Mouse (Mus musculus): ENCODE measurements around the gene E130309D02Rik. TPM values are rescaled to one million over a fixed set of nuclear protein-coding genes. Genes with fewer than 3 reads are reported as not detected.
A peak's percentile ranks its signal among the peaks of the same experiment; 100 is the strongest.

Gene E130309D02Rik
- polyA plus RNA-seq, 1 experiment from 2014 or later = 43.4 TPM

DNA sequence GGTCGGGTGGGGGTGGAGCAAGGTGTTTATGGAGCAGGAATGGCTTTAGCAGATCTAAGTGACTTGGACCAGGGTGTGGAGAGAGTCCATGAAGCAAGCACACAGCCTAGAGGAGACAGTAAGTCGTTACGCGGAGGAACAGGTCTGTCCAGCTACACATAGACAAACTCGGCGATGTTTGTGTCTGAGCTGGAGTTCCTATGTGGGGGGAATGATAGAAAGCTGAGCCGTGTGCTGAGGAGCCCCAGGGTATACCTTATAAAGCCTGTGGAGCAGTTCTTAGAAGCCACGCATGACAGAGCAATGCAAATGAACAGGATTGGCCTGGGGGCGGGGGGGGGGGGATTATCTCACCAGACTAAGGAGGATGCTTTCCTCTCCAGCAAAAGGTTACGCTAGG is 35.9 kb downstream of the E130309D02Rik start:
- H3K4me1 ChIP-seq (replicated peaks) = no peaks in the 10 kb centered on the region
- H3K9me3 ChIP-seq = no peaks in the 10 kb centered on the region
- H3K4me2 ChIP-seq (replicated peaks) = no peak overlapping the region
- H3K27me3 ChIP-seq = peaks cover 16% of the 10 kb centered on the region
- H3K36me3 ChIP-seq = no peaks in the 10 kb centered on the region
- H3K27ac ChIP-seq = no peak overlapping the region
- ATAC-seq = no peak
- no peak overlapping the region for H3K4me3 ChIP-seq (replicated peaks)
- no peak overlapping the region for H3K9ac ChIP-seq (replicated peaks)
- 32% methylated on average over 10 of the region's 10 CpGs for WGBS

DNA sequence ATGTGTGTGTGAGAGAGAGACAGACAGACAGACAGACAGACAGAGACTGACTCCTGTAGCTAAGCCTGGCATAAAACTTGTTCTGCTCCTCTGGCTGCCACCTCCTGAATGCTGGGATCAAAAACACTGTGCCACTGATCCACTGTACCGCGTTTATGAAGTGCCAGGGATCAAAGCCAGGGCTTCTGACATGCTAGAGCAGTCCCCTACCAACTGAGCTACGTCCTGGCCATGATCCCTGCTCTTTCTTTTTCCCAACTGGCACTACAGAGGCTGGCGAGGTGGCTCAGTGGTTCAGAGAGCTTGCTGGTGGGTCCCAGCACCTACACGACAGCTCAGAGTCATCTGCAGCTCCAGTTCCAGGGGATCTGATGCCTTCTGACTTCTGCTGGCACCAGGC is 39.4 kb downstream of the E130309D02Rik start:
- peaks cover 5% of the 10 kb centered on the region for H3K4me1 ChIP-seq (replicated peaks)
- no peak overlapping the region for H3K9ac ChIP-seq (replicated peaks)
- peaks cover 14% of the 10 kb centered on the region for H3K27me3 ChIP-seq
- H3K4me2 ChIP-seq (replicated peaks) = no peak overlapping the region
- H3K27ac ChIP-seq = no peak overlapping the region
- ATAC-seq = no peak
- no peak overlapping the region for H3K4me3 ChIP-seq (replicated peaks)
- no peaks in the 10 kb centered on the region for H3K36me3 ChIP-seq
- H3K9me3 ChIP-seq = no peaks in the 10 kb centered on the region
- 61% methylated on average over 5 of the region's 5 CpGs for WGBS

DNA sequence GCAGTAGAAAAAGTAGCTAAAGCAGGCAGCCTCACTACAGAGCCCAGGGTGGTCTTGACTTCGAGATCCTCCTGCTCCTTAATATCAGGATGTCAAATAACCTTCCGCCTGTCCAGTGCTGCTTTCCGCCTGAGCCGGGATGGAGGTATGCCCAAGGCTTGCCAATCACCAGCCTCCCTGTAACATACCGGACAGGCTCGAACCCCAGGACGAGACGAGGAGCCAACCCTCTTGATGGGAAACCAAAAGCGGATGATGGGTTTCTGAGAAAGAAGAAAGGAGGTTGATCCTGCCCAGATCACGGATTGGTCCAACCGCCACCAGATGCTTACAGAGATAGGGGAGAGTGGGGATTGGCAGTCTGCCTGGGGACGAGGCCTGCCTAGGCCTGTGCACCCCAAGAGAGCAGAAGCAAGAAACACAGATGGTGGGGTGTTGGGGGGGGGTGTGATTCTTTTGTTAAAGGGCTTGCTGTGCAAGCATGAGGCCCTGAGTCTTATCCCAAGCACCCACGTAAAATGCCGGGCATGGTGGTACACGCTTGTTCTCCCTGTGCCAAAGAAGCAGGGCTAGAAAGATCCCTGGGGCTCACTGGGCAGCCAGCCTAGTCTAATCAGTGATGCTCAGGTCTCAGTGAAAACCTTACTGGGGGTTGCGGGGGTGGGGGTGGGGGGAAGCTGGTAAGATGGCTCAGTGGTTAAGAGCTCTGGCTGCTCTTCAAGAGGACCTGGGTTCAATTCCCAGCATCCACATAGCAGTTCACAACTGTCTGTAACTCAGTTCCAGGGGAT is 42.4 kb downstream of the E130309D02Rik start:
- no peak overlapping the region for H3K9ac ChIP-seq (replicated peaks)
- H3K36me3 ChIP-seq = no peaks in the 10 kb centered on the region
- H3K4me2 ChIP-seq (replicated peaks) = no peak overlapping the region
- ATAC-seq = no peak
- H3K4me3 ChIP-seq (replicated peaks) = no peak overlapping the region
- H3K9me3 ChIP-seq = no peaks in the 10 kb centered on the region
- H3K27ac ChIP-seq = no peak overlapping the region
- peaks cover 9% of the 10 kb centered on the region; the same call in 1 of the 2 replicates for H3K27me3 ChIP-seq
- peaks cover 24% of the 10 kb centered on the region for H3K4me1 ChIP-seq (replicated peaks)
- 90% methylated on average over 16 of the region's 16 CpGs for WGBS

DNA sequence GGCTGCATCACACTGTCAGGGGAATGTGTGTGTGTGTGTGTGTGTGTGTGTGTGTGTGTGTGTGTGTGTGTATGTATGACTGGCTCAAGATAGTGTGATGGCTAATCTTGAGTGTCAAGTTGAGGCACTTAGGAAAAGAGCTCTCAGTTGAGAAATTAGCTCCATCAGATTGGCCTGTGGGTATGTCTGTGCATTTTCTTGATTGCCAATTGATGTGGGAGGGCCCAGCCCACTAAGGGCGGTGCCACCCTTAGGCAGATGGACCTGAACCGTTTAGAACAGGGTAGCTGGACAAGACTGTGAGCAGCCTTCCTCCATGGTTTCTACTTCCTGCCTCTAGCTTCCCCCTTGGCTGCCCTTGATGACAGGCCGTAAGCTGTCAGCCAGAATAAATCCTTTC is 43.1 kb downstream of the E130309D02Rik start:
- no peaks in the 10 kb centered on the region for H3K9me3 ChIP-seq
- no peak overlapping the region for H3K4me3 ChIP-seq (replicated peaks)
- no peak overlapping the region for H3K9ac ChIP-seq (replicated peaks)
- no peak overlapping the region for H3K4me2 ChIP-seq (replicated peaks)
- no peak for ATAC-seq
- no peaks in the 10 kb centered on the region for H3K36me3 ChIP-seq
- no peak overlapping the region for H3K27ac ChIP-seq
- WGBS = 84% methylated on average over 3 of the region's 3 CpGs
- H3K4me1 ChIP-seq (replicated peaks) = peaks cover 28% of the 10 kb centered on the region
- peaks cover 9% of the 10 kb centered on the region; the same call in 1 of the 2 replicates for H3K27me3 ChIP-seq

DNA sequence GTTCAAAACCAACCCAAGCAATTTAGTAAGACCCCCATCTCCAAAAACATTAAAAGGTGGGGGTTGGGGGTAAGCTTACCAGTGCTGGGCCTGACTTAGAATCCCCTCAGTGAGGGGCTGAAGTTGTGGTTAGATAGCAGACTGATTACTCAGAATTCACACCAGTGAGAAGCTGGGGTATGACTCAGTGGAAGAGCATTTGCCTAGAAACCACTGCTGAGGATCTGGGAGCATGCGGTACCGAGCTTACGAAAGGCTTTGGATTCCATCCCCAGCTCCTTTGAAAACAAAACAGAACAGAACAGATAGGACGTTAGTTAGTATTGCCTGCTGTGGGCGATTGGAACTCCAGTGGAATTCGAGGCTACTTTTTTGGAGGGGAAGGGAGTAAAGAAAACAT is 43.5 kb downstream of the E130309D02Rik start:
- no peak for ATAC-seq
- no peak overlapping the region for H3K9ac ChIP-seq (replicated peaks)
- H3K4me2 ChIP-seq (replicated peaks) = no peak overlapping the region
- H3K4me3 ChIP-seq (replicated peaks) = no peak overlapping the region
- H3K9me3 ChIP-seq = no peaks in the 10 kb centered on the region
- H3K27ac ChIP-seq = no peak overlapping the region
- H3K36me3 ChIP-seq = no peaks in the 10 kb centered on the region
- peaks cover 9% of the 10 kb centered on the region; the same call in 1 of the 2 replicates for H3K27me3 ChIP-seq
- peaks cover 32% of the 10 kb centered on the region for H3K4me1 ChIP-seq (replicated peaks)
- WGBS = 93% methylated on average over 6 of the region's 6 CpGs

DNA sequence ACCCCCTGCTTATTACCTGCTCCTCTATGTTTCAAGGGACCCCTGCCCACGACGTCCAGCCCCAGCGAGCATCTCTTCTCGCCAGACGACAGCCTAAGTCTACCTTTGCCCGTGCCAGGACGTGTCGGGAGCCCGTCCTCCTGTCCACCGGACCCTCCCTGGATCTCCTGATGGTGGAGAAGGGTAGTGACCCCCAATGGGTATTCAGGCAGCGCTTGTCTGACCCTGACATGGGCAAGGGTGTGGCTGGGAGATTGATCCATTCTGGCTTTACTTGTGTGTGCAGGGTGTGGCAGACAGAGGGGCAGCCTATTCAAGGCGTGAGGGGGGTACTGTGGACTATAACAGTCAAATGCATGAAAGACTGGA is 45.0 kb downstream of the E130309D02Rik start:
- H3K4me2 ChIP-seq (replicated peaks) = peak overlapping the region; percentile 72
- H3K9ac ChIP-seq (replicated peaks) = peak overlapping the region; percentile 97
- 0 out of 2 replicates have a peak, but pooled peaks cover 6% of the 10 kb centered on the region for H3K27me3 ChIP-seq
- no peak; the same call in 1 of the 2 replicates for ATAC-seq
- H3K4me3 ChIP-seq (replicated peaks) = peak overlapping the region; percentile 89
- H3K9me3 ChIP-seq = no peaks in the 10 kb centered on the region
- no peaks in the 10 kb centered on the region for H3K36me3 ChIP-seq
- H3K4me1 ChIP-seq (replicated peaks) = peaks cover 34% of the 10 kb centered on the region
- 3% methylated on average over 12 of the region's 12 CpGs for WGBS
- H3K27ac ChIP-seq = peak overlapping the region; percentile 85

DNA sequence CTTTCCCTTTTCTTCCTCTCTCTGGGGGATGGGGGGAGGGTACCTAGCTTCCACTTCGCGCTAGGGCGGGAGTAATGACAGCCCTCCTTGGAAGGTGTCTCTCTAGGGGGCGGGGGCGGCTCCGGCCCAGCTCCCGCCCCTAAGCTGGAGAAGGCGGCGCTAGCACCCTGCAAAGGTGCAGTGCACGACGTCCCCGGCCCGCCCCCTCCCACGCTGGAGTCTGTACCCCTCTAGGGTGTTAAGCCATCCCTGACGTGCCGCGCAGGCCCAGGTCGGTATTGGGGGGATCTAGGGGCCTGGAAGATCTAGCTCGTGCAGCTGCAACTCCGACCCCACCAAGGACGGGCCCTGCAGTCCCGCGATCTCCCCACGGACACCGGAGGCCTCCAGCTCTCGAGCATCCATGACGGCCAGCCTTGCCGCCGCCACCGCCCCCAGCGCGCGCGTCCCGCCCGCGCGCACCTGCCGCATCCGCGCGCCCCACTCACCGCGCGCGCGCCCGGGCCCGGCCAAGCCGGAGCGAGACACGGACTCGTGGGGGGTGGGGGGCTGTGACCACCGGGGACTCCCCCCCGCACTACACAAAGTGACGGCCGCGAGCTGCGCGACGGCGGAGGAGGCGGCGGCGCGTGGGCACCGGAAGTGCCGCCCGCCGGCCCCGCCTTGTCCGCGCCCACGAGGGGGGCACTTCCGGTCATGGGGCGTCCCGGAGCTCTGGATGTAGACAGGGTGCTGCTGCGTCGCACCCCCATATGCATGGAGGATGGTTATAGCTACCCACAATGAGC is 45.6 kb downstream of the E130309D02Rik start, which contains the start of gene Zfp316:
Zfp316 (minus strand) TSS at position 660 of the 788 bp plus-strand sequence.
- H3K4me1 ChIP-seq (replicated peaks) = peaks cover 34% of the 10 kb centered on the region
- H3K27me3 ChIP-seq = 0 out of 2 replicates have a peak, but pooled peaks cover 3% of the 10 kb centered on the region
- under 1% methylated on average over 51 of the region's 79 CpGs for WGBS
- H3K4me2 ChIP-seq (replicated peaks) = peak within 1 kb of the TSS; percentile 72
- H3K4me3 ChIP-seq (replicated peaks) = peak within 1 kb of the TSS; percentile 89
- peaks cover 3% of the 10 kb centered on the region for H3K36me3 ChIP-seq
- ATAC-seq = peak; percentile 90
- peak within 1 kb of the TSS; percentile 97 for H3K9ac ChIP-seq (replicated peaks)
- peak within 1 kb of the TSS; percentile 85 for H3K27ac ChIP-seq
- no peaks in the 10 kb centered on the region for H3K9me3 ChIP-seq

DNA sequence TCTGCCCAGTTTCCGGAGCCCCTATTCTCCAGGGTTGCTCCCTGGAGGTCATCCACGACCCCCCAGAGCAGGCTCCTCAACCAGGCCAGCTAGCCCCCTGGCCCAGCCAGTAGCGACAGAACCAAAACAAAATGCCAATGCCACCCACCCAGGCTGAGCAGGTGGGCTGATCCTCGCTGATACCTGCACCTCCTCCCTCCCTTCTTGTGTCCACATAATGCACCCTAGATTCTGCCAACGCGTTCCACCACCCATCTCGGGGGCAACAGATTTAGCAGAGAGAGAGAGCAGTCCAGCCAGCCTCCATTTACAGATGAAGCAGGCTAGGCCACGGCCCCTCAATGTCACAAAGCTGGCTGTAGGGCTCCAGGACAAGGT is 46.2 kb downstream of the E130309D02Rik start:
- H3K36me3 ChIP-seq = peaks cover 9% of the 10 kb centered on the region
- H3K9ac ChIP-seq (replicated peaks) = peak overlapping the region; percentile 97
- ATAC-seq = peak; percentile 28
- peak overlapping the region; percentile 89 for H3K4me3 ChIP-seq (replicated peaks)
- peaks cover 34% of the 10 kb centered on the region for H3K4me1 ChIP-seq (replicated peaks)
- 26% methylated on average over 8 of the region's 8 CpGs for WGBS
- H3K27me3 ChIP-seq = no peaks in the 10 kb centered on the region
- H3K27ac ChIP-seq = peak overlapping the region; percentile 85
- H3K4me2 ChIP-seq (replicated peaks) = peak overlapping the region; percentile 72
- H3K9me3 ChIP-seq = no peaks in the 10 kb centered on the region

DNA sequence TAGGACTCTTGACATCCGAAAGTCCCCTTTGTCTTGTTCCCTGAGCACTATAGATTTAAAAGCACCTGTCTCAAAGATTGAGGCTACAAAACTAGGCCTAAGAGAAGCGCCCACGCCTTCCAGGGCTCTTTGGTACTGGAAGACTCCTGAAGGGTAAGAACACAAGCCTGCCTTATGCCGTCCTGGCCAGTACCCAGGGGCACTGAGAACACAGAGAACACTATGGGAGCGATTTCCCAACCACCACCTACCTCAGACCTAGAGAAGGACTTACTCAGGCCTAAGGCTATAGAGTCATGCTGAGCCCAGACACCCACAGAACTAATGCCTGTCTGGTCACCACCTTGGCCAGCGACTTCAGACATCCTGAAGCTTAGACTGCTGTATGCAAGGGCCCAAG is 48.4 kb downstream of the E130309D02Rik start:
- Histone ChIP-seq H3K4me1 (replicated peaks) (peaks cover 34% of the 10 kb centered on the region), H3K9ac (replicated peaks) (no peak overlapping the region), H3K9me3 (no peaks in the 10 kb centered on the region), H3K27ac (no peak overlapping the region), H3K27me3 (no peaks in the 10 kb centered on the region), H3K4me3 (replicated peaks) (no peak overlapping the region), H3K36me3 (peaks cover 30% of the 10 kb centered on the region), H3K4me2 (replicated peaks) (no peak overlapping the region)
- 89% methylated on average over 6 of the region's 6 CpGs for WGBS
- no peak for ATAC-seq

DNA sequence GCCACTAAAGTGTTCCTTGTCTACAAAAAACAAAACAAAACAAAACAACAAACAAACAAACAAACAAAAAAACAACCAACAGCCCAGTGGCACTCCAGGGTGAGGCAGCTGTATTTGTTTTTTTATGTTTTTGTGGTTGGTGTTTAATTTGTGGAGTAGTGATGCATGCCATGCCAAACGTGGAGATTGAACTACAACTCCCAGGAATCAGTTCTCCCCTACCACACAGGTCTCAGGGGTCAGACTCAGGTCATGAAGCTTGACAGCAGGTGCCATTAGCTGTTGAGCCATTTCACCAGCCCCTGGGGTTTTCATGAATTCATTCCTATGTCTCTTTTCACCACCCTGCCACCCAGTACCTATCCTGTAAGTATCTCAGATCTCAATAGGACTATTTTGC is 49.8 kb downstream of the E130309D02Rik start:
- H3K9me3 ChIP-seq = no peaks in the 10 kb centered on the region

DNA sequence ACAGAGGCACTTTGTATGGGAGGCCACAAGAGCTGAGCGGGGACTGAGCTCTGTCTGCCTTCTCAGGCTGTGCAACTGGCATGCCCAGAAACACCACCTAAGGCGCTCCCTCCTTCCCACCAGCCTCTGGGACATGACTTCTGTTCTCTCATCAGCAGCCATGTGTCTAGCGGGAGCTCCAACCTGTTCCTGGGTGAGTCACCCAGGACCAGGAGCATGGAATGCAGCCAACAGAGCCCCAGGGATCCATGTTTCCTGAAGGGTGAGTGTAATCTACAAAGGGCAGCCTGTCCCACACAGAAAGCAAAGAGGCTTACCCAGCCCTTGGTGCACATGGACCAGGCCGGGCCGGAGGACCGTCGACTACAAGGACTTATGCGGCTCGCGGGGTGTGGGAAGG is 50.5 kb downstream of the E130309D02Rik start:
- Histone ChIP-seq H3K4me3 (replicated peaks) (no peak overlapping the region), H3K9ac (replicated peaks) (no peak overlapping the region), H3K27me3 (no peaks in the 10 kb centered on the region), H3K36me3 (peaks cover 50% of the 10 kb centered on the region), H3K9me3 (no peaks in the 10 kb centered on the region), H3K4me2 (replicated peaks) (no peak overlapping the region), H3K27ac (no peak overlapping the region), H3K4me1 (replicated peaks) (peaks cover 23% of the 10 kb centered on the region)
- ATAC-seq = no peak
- WGBS = 95% methylated on average over 10 of the region's 10 CpGs

More for the DNA sequence above, 49.8 kb downstream of the E130309D02Rik start:
- Histone ChIP-seq H3K27ac (no peak overlapping the region), H3K4me2 (replicated peaks) (no peak overlapping the region), H3K27me3 (no peaks in the 10 kb centered on the region), H3K4me3 (replicated peaks) (no peak overlapping the region), H3K9ac (replicated peaks) (no peak overlapping the region), H3K36me3 (peaks cover 43% of the 10 kb centered on the region), H3K4me1 (replicated peaks) (peaks cover 25% of the 10 kb centered on the region)
- 52% methylated on average over 1 of the region's 1 CpGs for WGBS
- ATAC-seq = no peak

DNA sequence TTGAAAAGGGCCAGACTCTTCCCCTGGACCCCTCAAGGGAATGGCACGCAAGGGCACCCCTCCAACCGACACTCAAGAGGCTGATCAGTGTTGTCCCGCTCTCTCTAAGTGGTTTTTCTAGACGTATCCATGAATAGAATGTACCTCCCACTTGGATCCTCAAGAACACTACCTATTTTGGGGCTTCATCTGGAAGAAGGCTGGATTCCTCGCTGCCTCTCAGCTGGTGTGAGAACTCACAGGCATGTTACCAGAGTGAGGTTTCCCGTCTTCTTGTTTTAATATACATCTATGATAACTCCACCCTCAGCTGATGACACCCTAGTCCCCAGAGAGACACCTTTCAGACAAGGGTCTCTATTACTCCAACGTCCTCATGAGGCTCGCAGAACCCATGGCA is 53.5 kb downstream of the E130309D02Rik start:
- Histone ChIP-seq H3K4me2 (replicated peaks) (no peak overlapping the region), H3K9ac (replicated peaks) (no peak overlapping the region), H3K4me1 (replicated peaks) (peaks cover 2% of the 10 kb centered on the region; the same call in 1 of the 2 replicates), H3K27me3 (peaks cover 24% of the 10 kb centered on the region), H3K27ac (no peak overlapping the region), H3K36me3 (peaks cover 81% of the 10 kb centered on the region), H3K4me3 (replicated peaks) (no peak overlapping the region), H3K9me3 (no peaks in the 10 kb centered on the region)
- no peak for ATAC-seq
- WGBS = 90% methylated on average over 8 of the region's 8 CpGs
